Mouse (Mus musculus): ENCODE results near the gene Vldlr. TPM values are rescaled to one million over a fixed set of nuclear protein-coding genes. Genes with fewer than 3 reads are reported as not detected.

The Vldlr gene
- total RNA-seq (2021), result 10 to 100 TPM; 75.7 to 78.7 TPM

GRCm38 (mm10) chr19:27216318-27216717, at the start of gene Vldlr:
Vldlr (plus strand) TSS chr19:27216484.
- peak; percentile 12 for DNase-seq
- intact Hi-C loops (cut with DNase I), result loop anchor here (5.0 to 10.0 kb wide), 3 partner anchors 94 to 329 kb away; partner anchors contain the start of gene Gm815

- intact Hi-C loops (cut with DNase I), result no loop called here
- no peak for DNase-seq
These were observed 48.5 kb upstream of the Vldlr start for GRCm38 (mm10) chr19:27167601-27168319.

DNA sequence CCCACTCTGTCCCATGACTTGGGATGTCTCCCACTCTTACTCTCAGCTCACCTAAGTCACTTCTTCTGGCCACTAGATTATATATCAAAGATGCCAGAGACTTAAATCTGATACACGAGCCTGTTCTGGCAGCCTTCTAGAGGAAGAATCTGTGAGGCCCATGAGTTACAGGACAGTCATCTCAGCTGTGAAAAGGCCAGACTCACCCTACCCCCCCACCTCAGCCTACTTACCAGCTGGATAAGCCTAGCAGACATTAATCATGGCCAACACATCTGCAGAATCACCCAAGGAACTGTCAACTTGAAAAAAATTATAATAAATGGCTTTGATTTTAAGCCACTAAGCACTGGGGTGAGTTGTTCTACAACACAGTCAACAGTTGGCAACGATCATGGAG, 42.4 kb upstream of the Vldlr start:
- intact Hi-C loops (cut with DNase I), result no loop called here
- DNase-seq, result no peak

GRCm38 (mm10) chr19:27175617-27176016, 40.7 kb upstream of the Vldlr start:
- intact Hi-C loops (cut with DNase I), result no loop called here
- no peak for DNase-seq

GRCm38 (mm10) chr19:27176558-27176957, 39.7 kb upstream of the Vldlr start:
- no peak for DNase-seq
- intact Hi-C loops (cut with DNase I), result no loop called here

DNA sequence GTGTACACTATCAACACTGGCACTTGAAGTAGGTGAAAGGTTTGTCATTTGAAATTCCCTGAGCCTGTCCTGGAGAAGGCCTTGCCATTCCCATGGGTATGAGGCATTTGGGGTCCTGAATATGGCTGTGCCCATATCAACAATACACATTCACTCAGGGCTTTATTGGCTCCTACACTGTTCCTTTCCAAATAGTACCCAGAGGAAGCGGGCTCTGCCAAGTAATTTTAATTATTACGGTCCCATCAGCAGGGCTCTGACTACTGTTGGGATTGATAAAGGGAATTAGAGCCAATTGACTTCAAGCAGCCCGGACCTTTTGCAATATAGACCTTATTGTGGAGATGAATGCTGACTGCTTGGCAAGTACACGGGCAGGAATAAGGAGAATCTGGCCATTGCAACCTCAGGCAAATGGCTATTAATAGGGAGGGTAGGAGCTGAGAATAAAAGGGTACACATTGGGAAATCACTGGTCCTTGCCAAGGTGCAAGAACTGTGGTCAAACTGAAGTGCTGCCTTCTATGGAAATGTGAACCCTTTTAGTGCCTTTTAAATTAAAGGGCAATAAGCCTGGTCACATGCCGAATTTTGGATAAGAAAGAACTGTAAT, 38.0 kb upstream of the Vldlr start:
- DNase-seq, result no peak

DNA sequence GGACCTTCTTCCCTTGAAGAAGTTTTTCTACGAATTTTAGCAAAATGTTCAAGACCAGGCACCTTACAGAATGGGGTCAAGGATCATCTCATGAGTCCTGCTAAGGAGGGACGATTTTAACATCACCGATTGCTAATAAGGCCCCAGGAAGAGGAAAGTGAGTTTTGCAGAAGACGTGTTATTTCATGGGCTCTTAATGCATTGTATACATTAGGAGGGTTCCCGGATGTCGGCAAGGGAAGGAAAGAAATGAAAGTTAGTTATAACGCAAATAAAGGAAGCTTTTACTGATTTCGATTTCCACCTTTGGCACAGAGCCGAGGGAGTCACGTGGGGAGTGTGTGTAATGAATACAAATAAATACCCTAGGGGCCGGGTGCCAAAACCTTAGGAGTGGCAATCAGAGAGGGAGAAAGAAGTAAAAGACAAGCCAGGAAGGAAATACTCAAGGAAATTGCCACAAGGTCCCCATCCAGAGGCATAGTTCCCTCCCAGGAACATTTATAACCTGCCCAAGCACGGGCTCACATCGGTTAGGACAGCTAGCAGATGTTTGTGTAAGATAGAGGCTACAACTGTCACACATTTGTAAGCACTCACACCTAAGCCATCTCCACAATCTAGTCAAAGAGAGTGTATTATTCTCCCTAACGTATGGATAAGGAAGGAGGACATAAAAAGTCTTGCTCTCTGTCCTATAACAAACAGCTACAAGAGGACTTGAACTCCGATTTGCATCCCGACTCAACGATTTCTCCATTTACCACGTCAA, 35.7 kb upstream of the Vldlr start:
- DNase-seq, result peak; percentile 60
- intact Hi-C loops (cut with DNase I), result no loop called here

More for the DNA sequence above, 38.0 kb upstream of the Vldlr start:
- intact Hi-C loops (cut with DNase I), result no loop called here

- no peak for DNase-seq
- intact Hi-C loops (cut with DNase I), result no loop called here
These were observed 32.8 kb upstream of the Vldlr start for GRCm38 (mm10) chr19:27183511-27183910.

GRCm38 (mm10) chr19:27203711-27204238, 12.5 kb upstream of the Vldlr start:
- DNase-seq, result no peak

DNA sequence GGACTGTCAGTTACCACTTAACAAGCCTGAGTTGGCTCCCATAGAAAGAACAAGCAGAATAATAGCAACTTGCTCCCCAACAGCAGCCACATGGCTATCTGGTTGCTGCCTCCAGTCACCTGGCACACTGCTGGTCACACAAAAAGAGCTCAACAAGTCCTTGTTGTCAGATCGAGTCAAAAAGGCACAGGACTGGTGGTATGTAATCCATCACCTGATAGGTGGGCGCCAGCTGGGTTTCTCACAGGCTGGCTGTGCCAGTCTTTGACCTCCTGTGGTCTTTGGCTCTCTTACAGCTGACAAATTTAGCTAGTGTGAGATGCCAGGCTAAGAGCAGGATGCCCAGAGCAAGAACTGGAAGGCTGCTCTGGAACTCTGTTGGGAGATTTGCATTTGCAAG, 5.3 kb upstream of the Vldlr start:
- intact Hi-C loops (cut with DNase I), result loop anchor here (10.0 kb wide), 1 partner anchor 236 kb away; no protein-coding TSS in a partner anchor
- DNase-seq, result peak; percentile 48

More at GRCm38 (mm10) chr19:27203711-27204238, 12.5 kb upstream of the Vldlr start:
- intact Hi-C loops (cut with DNase I), result no loop called here

DNA sequence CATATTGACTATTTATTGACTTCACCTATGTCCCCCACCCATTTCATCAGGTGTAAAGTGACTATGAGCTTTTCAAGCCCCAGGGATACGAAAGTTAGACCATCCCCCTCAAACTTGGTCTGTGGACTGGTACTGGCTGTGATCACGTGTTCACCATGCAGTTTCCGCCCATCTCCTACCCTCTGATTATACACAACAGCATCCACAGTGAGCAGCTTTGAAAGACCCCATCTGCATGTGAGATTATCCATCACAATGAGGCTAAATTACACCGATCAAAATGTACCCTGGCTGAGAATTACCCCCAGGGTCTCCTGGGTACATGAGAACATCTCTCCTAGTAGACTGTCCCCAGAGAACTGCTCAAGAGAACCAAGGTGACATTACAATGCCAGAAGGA, 688 bp upstream of the Vldlr start:
- DNase-seq, result no peak
- intact Hi-C loops (cut with DNase I), result loop anchor here (5.0 to 10.0 kb wide), 3 partner anchors 93 to 328 kb away; partner anchors contain the start of gene Gm815

- intact Hi-C loops (cut with DNase I), result loop anchor here (5.0 to 10.0 kb wide), 3 partner anchors 95 to 330 kb away; partner anchors contain the start of gene Gm815
- DNase-seq, result peak; percentile 72
These were observed 601 bp downstream of the Vldlr start for GRCm38 (mm10) chr19:27216767-27217403.

DNA sequence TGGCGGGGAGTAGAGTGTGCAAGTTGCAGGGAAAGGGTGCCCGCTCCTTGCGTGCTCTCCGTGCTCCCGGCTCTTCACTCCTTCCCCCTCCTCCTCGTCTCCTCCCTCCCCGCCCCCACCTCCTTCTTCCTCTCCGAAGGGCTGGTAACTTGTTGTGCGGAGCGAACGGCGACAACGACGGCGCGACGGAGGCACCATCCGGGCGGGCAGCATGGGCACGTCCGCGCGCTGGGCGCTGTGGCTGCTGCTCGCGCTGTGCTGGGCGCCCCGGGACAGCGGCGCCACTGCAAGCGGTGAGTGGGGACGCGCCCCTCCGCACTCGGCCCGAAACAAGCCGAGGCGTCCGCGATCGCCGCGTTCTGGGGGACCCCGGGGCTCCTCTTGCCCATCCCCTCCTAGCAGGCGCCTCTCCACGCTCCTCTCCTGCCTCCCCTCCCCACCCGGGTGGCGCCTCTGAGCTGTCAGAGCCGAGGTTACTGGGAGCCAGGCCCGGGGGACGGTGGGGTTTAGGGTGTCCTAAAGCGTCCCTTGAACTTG, 1.2 kb downstream of the Vldlr start:
- intact Hi-C loops (cut with DNase I), result loop anchor here (5.0 to 10.0 kb wide), 3 partner anchors 95 to 330 kb away; partner anchors contain the start of gene Gm815
- peak; percentile 75 for DNase-seq

DNA sequence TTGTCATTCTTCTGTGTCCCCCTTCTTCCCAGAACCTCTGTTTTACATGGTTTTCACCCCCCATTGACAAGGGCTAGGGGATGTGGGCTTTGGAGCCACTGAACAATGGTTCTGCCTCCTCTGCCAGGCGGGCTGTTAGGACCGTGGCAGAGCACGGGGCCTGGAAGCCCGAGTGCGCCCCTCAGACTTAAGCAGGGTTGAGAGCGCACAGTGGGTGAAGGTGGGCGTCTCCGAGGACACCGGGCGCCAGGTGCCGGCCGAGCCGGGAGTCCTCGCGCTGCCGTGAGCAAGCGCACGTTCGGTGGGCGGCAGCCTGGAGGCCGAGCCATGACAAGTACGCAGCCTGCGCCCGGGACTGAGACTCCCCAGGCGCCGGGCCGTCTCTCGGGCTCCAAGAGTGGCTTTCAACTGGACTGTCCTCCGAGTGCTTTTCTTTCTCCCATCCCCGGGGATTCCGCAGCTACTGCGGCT, 1.7 kb downstream of the Vldlr start:
- peak; percentile 26 for DNase-seq

GRCm38 (mm10) chr19:27218561-27219262, 2.4 kb downstream of the Vldlr start:
- peak; percentile 49 for DNase-seq
- intact Hi-C loops (cut with DNase I), result loop anchor here (5.0 to 10.0 kb wide), 3 partner anchors 96 to 331 kb away; partner anchors contain the start of gene Gm815

More for the DNA sequence above, 1.7 kb downstream of the Vldlr start:
- intact Hi-C loops (cut with DNase I), result loop anchor here (5.0 to 10.0 kb wide), 3 partner anchors 96 to 331 kb away; partner anchors contain the start of gene Gm815

- no peak for DNase-seq
- intact Hi-C loops (cut with DNase I), result loop anchor here (5.0 to 10.0 kb wide), 3 partner anchors 97 to 332 kb away; partner anchors contain the start of gene Gm815
These were observed 3.3 kb downstream of the Vldlr start for GRCm38 (mm10) chr19:27219586-27219985.

GRCm38 (mm10) chr19:27223046-27223445, 6.8 kb downstream of the Vldlr start:
- intact Hi-C loops (cut with DNase I), result loop anchor here (10.0 kb wide), 1 partner anchor 478 kb away; no protein-coding TSS in a partner anchor
- DNase-seq, result no peak

- intact Hi-C loops (cut with DNase I), result loop anchor here (10.0 kb wide), 1 partner anchor 480 kb away; no protein-coding TSS in a partner anchor
- DNase-seq, result no peak
These were observed 8.1 kb downstream of the Vldlr start for GRCm38 (mm10) chr19:27224356-27224755.

DNA sequence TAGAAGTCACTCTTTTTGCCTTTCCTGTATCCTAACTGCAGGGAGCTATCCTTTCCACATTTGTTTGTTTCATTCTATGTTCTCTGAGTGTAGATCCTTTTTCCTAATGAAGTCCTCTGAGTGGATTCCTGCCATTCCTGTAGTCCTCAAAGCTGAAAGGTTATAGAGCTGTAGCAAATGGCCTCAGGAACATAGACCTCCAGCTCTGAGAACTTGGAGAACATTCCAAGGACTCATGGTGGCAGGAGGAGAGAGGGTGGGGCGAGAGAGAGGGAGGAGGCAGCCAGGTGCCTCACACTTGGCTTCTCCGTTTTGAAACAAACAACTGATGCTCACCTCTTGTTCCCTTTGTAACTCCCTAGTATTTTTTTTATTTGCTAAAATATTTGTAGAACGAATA, 10.3 kb downstream of the Vldlr start:
- intact Hi-C loops (cut with DNase I), result loop anchor here (10.0 kb wide), 1 partner anchor 482 kb away; no protein-coding TSS in a partner anchor
- no peak for DNase-seq
